Mouse (Mus musculus): ENCODE measurements around the gene B3gnt9.
"Not testable (repeated sequence)": the region's sequence is repeated elsewhere in the genome, so short reads cannot be mapped to it uniquely, and the experiment has no call there.

Gene B3gnt9

DNA sequence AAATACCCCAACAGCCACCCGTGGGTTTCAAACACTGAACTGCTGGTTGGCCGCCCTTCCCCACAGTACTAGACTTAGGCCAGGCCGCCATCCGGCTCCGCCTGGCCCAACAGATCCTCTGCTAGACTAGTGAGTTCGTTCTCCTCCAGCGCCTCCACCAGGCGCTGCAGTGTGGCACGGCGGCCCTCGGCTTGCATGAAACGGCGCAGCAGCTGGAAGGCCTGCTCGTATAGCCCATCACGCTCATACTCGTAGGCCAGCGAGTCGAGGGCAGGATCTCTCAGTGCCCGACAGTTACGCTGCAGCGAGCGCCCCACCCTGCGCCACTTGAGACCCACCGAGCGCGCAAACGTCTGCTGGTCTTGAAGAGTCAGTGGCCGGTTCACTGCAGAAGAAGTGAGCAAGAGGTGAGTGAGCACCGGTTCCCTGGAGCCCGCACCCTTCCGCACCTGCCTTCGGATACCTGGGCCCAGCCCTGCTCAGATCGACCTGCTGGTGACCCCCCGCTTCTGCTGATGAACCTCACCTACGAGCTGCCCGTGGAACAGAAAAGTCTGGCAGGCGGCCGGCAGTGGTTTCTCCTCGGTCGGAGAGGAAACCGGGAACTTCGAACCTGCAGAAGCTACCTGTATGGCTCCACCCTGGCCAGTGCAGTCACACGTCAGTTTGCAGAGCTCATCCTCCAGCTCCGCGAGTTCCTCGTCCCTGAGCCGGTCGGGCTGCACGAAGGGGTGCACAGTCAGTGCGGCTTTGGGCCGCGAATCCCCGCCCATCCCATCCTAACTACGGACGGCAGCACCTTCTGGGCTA lies 4.2 kb upstream of the B3gnt9 start:
- peak in 1 of 2 experiments; percentile 39 for DNase-seq

DNA sequence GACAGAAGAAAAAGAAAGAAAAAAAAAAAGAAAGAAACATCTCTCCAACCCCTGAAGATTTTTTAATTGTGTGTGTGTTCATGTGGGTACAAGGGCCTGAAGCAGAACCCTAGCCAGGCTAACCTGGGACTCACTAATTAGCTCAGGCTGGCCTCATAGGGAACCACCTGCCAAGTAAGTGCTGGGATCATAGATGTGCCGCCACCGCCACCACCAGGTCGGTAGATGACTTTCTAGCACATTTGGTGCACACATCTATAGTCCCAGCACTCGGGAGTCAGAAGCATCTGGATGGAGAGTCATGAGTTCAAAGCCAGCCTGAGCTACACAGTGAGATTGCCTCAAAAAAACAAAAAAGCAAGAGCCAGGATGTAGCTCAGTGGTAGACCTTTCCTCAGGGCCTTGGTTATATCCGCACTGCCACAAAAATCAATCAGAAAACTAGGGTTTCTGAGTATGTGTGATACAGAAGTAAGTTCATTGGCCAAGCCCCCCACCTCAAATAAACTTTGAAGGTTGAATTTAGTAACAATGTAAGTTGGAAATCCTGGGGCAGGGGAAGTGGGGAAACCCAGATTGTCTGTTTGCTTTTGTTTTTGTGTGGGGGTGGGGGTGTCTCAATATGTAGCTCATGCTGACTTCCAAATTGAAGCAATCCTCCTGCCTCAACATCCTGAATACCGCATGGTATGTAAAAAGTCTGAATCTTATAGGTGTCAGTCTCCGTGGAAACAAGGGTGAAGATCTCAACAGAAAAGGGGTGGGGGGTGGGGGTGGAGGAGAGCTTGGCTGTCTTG lies 2.6 kb upstream of the B3gnt9 start:
- no peak for DNase-seq

DNA sequence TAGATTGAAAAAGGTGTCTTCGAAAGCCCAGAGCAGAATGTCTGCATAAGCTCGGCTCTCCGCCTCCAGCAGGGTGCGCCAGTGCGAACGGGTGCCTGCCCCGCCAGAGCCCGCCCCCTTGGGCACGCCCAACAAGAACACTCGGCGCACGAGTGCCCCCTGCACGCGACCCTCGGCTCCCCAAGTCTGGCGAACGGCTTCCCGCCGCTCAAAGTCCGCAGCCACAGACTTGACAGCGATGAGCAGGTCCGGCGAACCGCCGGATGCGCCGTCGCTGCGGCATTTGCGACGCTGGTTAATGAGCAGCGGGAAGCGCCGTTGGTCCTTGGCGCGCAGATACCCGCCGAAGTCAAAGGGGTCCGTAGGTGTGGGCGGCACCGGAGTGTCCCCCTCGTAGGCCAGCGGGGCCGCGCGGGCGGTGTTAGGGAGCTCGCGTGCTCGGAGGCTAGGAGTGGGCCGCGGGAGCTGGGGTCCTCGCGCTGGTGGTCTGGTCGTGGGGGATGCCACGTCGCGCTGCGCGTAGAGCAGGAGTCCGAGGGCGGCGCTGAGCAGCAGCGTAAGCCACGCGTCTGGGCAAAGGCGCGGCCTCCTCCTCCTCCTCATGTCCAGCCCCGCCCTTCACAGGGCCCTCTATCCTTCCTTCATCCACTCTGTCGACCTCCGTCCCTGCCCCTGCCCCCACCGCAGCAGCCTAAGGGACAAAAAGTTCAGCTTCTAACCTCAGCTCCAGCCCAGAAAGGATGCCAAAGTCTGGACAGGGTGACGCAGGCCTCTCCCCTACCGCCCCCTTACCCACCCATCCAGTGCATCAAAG lies 594 bp downstream of the B3gnt9 start:
- peak; percentile 86 to 87 for DNase-seq

DNA sequence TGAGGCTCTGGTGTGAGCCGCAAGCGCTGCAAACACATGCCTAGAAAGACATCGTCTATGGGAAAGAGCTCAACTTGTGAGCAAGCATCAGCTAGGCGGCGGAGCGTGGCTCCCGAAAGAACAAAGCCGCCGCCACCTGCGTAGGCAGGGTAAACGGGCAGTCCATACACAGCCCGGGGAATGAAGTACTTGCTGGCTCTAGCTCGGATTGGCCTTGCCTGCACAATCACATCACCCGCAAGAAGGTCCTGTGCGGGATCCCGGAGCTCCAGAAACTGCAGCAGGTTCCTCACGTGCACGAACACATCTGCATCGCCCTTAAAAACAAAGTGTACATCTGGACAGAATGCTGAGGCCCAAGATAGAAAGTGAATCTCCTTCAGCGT lies 1.2 kb downstream of the B3gnt9 start:
- no peak for DNase-seq

DNA sequence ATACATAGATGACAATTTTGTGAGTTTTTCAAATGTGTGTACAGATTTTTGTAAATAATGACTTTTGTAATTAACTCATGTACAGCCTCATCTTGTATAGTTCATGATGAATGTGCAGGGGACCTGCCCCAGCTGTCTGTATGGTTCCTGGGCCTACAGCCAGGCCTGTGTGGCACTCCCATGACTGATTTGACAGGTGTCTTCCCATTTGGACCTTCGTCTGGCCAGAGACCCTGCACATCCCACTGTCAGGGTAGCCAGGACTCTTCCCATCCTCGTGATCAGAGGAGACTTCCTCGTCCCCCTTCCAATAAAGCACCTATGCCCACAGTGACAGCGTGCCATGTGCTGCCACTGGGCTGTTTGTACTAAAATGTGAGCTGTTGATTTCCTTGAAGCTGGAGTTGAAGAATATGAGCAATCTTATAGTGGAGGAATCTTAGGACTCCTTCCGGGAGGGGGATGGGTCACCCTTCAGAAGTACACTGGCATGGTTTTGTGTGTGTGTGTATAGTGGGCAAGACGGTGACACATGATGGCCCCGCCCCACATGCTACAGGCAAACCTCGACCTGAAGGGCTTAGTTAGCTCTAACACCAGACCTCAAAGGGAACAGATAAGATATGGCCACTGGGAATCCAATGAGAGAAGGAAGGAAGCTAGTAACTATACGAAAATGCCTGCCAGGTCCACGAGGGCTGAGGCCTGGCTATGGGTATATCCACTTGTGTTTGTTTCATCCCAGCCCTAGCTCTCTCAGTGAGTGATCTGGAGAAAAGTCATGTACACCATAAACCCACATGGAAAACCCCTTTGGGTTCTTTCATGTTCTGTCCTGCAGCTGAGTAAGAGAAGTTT lies 2.0 kb downstream of the B3gnt9 start:
- no peak for DNase-seq

DNA sequence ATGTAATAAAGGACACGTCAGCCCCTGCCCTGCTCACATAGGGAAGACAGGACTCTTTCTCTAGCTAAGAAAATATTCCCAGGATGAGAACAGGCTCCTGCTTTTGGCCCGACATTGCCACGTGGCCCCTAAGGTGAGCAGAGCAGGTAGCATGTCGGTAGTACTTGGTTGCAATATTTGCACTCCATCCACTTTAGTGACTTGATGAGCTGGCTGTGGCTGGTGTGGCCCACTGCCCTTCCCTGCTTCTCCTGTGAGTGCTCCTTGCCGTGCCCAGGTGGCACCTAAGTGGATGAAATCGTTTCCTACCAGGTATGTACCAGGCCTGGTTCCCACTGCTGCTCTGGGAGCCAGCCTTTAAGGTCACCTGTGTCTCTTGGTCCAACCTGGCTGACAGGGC lies 3.0 kb downstream of the B3gnt9 start:
- DNase-seq: peak; percentile 68 to 74

DNA sequence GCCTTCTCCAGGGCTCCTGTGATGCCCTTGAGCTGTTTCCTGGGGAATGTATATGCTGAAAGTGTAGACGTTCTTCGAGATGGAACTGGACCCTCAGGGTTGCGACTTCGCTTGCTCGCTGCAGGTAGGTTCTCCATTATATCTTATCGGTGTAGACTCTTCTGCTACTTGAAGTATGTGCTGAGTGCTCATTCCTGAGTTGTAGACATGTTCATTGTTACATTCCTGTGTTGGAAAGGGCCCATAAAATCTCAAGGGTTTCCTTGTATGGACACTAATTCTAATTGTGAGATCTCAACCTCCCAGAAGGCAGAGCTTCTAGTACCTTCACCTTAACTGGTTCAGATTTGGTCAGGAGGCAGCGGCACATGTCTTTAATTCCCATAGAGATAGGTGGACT lies 13.9 kb downstream of the B3gnt9 start:
- DNase-seq: peak in 1 of 2 experiments; percentile 53

DNA sequence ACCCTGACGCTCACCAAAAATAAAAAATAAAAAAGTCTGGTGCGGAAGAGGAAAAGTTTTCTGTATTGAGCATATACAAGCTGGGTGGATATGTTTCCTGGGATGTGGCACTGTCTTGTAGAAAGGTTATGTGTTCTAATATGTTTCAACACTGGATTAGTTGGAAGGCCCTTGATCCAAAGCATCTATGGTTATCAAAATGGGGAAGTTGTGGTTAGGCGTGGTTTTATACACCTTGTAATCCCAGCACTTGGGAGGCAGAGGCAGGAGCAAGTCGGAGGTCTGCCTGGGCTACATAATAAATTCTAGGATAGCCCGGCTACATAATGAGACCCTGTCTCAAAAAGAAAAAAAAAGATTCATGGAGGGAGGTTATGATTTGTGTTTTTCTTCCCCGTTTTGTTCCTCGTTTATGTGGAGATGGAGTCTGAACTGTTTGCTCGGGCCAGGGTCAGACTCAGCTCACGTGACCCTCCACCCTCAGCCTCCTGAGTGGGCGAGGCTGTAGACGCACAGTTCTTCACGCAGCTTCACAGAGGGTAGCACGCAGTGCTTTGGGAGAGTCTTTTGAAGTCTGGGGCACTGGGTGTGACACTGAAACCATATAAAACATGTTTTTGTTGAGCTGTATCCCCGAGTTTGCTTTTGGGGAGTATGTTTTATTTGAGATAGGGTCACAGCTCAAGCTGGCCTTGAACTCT lies 17.4 kb downstream of the B3gnt9 start:
- DNase-seq: no peak

DNA sequence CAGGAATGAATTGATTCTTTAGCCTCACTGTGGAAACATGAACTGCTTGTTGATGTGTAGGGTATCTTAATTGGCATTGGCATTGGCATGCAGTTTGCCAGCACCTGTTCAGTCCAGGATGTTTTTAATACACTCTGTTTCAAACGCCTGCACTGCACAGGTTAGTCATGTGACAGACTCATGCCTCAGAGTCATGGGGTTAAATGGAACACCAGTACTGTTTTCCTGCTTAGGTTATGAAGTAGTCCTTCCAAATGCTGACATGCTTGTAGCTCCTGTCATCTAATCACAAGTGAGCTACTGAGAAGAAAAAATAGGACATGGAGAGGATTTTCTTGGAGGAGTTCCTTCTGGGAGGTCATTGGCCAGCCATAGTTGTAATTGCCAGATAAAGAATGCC lies 19.7 kb downstream of the B3gnt9 start:
- DNase-seq: no peak

DNA sequence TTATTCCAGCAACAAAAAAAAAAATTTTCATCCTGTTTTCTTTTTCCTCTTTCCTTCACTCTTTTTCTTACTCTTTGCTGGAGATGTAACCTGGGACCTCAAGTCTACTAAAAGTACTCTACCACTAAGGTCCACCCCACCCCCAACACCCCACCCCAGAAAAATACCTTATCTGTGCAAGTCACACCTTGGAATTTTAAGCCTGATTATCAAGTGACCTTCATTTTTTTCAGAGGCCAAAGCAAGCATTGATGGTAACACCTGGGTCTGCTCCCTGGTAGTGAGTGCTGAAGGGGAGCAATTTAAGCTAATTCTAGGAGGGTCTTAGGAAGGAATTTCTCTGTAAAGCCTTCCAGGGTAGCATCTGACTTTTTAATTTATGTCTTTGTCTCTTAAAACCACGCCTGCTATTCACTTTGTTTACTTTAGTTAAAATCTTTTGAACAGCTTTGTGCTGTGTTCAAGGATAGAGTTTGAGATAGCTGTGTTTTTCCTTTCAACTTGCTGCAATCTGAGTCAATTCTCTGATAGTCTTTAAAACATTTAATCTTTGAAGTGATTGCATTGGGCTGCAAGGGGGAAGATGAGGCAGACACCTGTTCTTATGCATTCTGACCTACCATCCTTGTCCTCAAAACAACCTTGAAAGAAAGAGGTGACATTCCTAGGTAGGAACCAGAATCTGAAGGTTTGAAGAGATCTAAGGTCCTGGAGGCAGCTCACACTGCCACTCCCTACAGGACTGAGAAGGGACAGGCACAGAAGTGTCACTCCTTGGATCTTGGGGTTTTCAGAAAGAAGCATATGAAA lies 21.6 kb downstream of the B3gnt9 start:
- no peak for DNase-seq

DNA sequence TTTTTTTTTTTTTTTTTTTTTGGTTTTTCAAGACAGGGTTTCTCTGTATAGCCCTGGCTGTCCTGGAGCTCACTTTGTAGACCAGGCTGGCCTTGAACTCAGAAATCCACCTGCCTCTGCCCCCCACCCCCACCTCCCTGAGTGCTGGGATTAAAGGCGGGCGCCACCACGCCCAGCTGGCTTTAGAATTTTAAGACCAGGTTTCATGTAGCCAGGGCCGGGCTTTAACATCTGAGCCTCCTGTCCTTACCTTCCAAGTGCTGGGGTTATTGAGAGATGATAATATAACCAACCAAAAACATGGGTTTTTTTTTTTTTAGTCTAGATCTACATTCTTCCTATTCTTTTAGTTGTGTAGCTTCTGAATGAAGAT lies 22.6 kb downstream of the B3gnt9 start:
- not testable (repeated sequence) for DNase-seq

DNA sequence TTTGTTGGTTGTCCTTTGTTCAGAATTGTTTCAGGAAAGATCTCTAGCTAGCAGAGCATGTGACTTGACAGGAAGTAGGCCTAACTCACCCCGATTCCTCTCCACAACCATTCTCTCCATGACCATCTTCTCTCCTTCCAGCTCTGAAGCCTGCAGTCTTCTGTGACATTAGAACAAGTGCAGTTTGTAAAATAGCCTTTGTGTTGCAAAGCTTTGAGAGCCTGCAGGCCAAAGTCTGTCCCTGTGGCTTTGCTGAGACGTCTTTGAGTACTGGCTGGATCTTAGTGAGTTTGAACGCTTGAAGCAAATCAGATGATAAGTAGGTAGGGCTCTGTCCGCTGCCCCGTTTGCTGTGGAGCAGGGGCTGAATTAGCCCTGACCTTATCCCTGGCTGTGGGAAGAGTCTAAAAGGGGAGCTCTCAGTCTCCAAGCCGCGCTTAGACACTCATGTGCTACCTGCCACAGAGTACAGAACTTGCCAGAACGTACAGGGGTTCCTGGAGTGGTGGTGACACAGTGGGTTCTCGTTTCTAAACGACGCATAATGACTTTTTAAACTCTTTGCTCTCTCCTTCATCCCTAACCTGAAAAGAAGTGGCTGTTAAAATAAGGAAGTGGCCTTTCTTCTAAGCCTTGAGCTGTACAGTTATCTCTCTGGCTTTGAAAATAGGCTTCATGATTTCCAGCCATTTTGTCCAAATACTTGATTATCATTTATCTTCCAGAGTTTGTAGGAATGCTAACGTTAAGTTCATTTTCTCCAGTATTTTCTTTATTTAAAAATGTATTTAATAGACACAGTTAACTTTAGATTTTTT lies 23.2 kb downstream of the B3gnt9 start:
- DNase-seq: no peak

DNA sequence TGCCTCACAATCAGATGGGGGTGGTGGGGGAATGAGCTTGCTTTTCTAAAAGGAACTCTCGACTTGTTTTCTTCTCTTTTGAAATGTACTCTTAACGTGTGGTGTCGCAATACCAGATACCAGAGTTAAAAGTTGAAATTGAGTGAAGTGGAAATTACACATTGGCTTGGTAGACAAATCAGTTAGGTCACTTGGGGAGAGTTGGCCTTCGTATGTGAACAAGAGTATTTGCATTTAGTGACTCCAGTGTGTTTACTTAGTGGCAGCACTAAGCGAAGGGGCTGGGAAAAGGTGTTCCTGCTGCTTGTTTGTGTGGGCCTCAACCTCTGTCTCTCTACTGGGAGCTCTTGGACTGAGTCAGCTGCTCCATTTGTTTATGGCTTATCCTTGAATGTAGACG lies 29.0 kb downstream of the B3gnt9 start:
- DNase-seq: peak; percentile 70 to 79

DNA sequence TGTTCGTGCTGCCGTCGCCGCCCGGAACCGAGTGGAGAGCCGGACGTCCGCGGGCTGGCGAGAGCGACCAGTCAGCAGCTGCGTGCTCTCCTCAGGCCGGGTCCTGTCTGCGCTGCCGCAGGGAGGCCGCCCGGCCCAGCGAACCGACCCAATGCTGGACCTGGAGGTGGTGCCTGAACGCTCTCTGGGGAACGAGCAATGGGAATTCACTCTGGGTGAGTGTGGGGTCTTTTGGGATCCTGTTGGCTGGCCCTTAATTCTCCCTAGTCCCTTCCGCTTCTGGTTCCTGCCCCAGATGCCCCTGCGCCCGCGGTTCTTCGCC lies 29.7 kb downstream of the B3gnt9 start:
- DNase-seq: no peak

DNA sequence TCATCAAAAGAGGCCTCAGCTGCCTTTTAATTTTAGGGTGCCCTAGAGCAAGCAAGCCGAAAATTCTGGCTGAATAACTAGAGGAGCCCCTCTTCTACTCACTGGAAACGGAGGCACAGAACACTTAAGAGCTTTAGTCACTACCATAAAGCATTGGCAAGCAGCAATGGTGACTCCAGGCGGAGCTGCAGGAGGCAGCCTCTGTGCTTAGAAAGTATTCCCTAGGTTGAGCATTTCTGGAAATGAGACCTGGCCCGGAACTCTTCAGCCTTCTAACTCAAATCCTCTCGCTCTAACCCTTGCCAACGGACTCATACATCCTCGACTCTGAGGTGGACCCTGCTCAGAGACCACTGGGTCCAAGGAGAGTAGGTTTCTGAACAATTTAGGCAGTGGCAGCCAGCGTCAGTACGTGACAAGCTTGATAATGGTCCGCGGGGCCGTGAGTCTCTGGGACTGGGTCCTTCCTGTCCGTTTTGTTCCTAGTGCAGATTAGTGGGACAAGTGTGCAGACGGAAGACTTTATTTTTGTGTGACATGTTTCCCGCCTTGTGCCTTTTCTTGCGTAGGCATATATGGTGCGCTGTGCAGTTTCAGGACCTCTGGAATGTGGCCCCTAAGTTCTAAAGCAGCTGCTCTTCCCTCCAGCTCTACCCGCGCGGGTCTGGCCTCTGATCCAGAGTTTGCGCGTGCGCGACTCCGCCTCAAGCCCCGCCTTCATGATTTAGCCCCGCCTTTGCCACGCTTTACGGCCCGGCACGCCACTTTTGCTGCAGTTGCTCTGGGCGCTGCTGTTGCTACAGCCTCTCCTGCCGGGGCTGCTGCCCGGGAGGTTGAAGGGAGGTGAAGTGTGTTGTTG lies 30.3 kb downstream of the B3gnt9 start, which contains the start of gene D230025D16Rik:
TSS of gene D230025D16Rik (plus strand) at position 733 of the 859 bp plus-strand sequence.
- DNase-seq: peak; percentile 94 to 95

DNA sequence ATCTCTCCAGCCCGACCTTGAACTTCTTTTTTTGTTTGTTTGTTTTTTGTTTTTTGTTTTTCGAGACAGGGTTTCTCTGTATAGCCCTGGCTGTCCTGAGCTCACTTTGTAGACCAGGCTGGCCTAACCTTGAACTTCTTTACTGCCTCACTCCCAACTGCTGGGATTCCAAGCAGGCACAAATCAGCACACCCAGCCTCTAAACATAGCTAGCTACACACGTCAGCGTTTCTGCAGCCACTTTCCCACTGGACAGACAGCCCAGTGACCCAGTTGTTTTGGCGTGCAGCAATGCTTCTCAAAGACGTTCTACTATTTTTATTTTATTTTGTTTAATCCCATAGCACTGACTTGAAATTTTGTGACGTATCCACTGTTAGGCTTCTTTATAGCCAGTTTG lies 31.1 kb downstream of the B3gnt9 start:
- no peak for DNase-seq

DNA sequence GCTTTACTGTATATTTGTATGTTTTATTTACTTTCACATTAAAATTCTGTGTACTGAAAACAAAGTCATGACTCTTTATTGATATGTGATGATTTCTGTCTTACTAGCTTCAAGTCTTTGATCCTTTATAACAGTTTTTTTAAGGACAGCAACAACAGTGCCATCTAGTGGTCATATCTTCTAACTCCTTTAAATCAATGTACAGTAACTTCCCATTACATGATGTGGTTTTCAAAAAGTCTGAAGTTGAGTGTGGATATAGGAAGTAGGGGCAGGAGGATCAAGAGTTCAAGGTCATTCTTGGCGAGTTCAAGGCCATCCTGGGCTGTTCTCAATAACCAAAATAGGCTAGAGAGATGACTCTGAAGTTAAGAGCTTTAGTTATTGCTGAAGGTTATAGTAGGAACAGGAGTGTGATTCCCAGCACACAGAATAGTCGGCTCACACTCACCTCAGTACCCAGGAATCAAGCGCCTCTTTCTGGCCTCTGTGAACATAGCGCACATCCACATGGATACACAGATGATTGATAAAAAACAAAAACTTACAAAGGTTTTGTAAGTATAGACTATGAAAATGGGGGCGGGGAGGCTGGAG lies 36.9 kb downstream of the B3gnt9 start:
- DNase-seq: no peak

DNA sequence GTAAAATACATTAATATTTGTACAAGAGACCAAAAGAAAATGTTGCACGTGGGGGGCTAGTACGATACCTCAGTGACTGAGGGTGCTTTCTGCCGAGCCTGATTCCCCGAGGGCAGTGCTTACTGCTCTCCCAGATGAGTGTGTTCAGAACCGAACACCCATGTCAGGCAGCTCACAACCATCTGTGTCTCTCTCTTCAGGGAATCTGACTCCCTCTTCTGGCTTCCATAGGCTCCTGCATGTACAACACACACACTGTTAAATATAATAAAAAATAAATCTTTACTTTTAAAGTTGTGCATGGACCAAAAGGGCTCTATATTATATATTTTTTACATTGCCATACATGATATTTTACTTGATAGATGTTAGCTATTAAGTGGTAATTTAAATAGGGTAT lies 40.8 kb downstream of the B3gnt9 start:
- DNase-seq: no peak
